Mouse (Mus musculus): ENCODE results near the gene Ptprn.

DNA sequence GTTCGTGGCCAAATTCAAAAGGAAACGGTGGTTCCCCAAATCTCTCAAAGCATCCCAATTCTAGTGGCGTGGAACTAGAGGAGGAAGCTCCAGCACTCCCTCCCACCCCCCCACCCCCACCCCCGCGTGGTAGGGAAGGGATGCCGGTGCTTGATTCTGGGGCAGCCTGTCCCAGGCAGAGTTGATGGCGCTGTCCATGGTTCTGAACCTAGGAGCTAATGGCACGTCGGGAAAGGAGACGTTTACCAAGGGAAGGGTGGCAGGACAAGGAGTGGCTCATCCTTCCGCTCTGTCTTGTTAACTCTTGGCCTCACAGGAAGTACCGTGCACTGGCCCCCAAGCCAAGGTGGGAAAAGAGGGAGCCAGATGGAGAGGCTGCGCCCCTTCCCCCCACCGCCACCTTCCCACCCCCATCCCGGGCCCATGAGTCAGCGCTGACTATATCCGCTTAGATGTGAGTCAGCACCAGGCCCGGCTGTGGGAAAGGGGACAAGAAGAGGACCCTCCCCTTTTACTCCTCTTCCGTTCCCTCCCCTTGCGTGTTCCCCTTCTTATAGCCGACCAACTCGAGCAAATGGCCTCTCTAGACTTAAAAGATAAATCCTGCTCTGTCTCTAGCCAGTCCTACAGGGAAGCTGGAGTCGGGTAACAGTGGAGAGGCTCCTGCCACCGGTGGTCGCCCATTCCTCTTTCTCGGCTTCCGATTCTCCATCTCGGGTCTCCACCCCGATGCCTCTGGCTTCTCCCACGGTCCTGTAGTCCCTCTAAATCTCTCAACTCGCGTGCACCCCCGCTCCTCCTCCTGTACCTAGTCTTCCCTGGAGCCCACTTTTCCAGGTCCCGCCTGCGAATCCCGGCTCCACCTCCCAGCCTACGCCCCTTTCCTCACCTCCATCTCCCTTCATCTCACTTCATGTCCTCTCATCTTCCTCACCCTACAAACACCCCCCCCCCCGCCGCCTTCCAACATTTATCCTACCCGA is 1.0 kb downstream of the Ptprn start:
- no peak for TF ChIP-seq POLR2A (IDR thresholded peaks at IDR 0.05; ENCODE audit: low read depth, low read length)
- TF ChIP-seq CTCF (IDR thresholded peaks at IDR 0.05; ENCODE audit: extremely low read depth, insufficient read depth, insufficient read length, insufficient replicate concordance): no peak
